Mouse (Mus musculus) megakaryocyte, embryonic 14.5 days (primary cell): ENCODE measurements around the gene Rbms2.

Source experiments
- FLI1 ChIP-seq: IDR thresholded peaks from 2 replicates; pipeline ENCODE4 v1.6.1; 2012; ENCODE audit warnings: low read length, inconsistent platforms, mixed read lengths
- GATA1 ChIP-seq: IDR thresholded peaks from 3 replicates; pipeline ENCODE4 v1.6.1; 2012; ENCODE audit warnings: mixed read lengths, low read length, inconsistent platforms, borderline replicate concordance

DNA sequence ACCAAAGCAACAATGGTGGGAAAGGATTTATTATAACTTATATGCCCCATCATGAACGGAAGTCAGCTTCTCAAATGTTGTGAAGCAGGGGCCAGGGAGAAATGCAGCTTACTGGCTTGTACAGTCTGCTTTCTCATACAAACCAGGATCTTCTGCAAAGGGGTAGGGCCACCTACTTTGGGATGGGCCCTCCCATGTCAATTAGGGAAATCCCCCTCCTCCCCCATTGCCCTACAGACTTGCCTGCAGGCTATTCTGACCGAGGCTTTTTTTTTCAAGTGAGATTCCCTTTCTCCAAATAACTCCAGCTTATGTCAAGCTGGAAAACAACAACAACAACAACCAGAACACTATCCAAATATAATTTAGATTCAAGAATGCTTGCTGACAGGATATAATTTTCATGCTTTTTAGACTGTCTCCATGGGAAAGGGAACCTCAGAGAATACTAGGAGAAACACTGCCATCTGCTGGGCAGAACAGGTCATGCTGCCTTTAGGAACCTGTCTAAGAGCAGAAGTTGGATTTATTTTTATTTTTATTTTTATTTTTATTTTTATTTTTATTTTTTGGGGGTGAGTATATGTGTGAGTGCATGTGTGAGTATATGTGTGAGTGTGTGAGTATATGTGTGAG, 8.3 kb upstream of the Rbms2 start:
- TF ChIP-seq GATA1: no peak
- no peak for TF ChIP-seq FLI1
